Mouse (Mus musculus) WW6 (cell line): ENCODE data around the gene Chmp4b.

Experiments
- DNase-seq: peaks from one replicate; pipeline ENCODE4 v3.0.0-alpha.2; 2013; ENCODE audit warnings: low read depth, low spot score

Gene Chmp4b

DNA sequence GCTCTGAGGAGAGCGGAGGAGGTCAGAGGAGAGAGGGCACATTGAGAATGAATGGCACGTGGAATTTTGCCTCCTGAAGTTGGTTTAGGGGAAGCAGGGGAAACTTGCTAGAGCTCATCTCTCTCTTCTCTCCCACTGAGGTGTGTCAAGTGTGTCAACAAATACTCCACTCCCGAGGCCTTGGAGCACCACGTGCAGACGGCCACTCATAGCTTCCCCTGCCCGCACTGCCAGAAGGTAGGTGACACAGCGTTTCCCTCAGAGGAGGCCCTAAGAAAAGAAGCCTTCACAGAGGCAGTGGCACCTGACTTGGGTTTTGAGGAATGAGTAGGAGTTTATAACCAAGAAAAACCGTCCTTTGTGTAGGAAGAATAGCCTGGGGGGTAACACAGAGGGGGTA, 10.3 kb upstream of the Chmp4b start:
- DNase-seq = no peak

DNA sequence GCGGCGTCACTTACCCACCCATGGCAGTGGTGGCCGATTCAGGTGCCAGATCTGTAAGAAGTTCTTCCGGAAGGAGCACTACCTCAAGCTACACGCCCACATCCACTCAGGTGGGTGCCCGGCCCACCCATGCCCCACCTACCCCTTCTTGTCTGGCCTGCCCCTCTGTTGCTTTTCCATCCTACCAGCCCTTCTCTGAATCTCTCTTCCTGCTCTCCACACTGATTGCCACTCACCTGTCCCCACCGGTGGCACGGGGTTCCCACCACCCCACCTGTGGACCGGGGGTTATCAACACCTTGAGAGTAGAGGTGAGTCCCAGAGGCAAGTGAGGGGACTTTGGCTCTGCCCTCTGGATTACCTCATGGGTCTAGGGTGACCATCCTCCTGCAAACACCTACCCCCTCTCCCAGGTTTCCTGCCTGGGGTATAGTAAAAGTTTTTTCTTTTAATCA, 9.5 kb upstream of the Chmp4b start:
- no peak for DNase-seq

DNA sequence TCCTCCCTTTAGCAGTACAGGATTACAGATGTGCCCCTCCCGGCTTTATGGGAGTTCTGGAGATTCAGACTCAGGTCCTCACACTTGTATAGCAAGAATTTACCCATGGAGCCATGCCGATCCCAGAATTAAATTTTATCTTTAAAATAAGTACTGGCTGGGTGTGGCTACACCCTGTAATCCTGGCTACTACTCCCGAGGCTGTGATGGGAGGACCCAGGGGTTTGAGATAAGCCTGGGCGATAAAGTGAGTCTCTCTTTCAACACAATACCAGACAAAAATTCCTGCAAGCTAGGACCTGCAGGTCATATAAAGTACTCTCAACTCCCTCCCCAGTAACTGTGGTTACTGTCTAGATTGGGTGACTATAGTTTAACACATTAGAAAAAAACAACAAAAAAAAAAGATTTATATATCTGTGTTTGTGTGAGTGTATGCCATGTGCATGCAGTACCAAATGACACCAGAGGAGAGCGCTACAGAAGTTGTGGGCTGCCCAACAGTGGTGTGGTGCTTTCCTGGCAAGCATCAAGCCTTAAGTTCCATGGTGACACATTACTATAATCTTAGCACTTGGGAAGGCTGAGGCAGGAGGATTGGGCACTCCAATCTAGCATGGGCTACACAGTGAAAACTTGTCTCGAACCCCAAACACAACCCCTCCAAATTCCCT, 8.7 kb upstream of the Chmp4b start:
- DNase-seq = no peak

DNA sequence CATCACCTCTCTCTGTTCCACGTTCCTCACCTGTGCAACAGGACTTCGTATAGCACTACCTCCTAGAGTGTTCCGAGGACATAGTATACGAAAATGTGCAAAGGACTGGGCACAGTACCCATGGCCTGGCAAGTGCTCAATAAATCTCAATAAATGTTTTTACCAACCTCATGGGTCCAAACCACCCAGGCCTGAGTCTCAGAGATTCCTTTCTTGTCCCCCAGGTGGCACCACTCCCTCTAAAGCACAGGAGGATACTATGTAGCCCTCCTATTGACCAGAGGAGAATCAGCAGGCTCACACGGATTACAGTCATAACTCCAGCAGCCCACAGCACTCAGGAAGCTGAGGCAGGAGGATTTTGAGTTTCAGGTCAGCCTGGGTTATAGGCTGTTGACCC, 4.9 kb upstream of the Chmp4b start:
- no peak for DNase-seq

DNA sequence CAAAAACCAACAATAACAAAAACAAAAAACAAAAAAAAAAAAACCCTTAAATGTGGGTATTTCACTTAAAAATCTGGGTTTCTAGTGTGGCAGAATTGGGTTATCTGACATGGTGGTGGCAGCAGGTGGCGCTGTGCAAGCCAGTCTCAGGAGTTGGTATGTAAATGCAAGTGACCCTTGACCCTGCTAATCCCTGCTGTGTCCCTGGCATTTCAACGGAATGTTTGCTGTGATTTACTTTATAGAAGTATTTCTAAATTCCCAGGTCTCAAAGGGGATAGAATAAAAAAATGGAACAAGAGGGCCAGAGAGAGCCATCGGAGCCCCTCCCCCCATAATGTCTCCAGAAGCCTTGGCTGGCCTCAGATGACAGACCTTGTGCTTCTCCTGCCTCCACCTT, 3.4 kb upstream of the Chmp4b start:
- peak; percentile 26 for DNase-seq

DNA sequence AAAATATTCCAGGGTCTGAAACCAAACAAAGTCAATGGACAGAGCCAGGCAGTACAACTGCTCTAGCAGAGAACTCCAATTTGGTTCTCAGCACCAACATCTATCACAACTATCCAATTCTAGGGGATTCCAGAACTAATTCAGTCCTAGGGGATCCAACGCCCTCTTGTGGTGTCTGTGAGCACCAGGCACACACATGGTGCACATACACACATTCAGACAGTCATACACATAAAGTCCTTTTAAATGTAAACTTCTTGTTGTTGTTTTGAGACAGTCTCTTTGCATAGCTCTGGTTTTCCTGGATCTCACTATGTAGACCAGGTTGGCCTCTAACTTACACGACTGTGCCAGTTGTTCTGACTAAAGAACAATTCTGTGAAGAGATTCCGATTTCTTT, 1.1 kb upstream of the Chmp4b start:
- no peak for DNase-seq

DNA sequence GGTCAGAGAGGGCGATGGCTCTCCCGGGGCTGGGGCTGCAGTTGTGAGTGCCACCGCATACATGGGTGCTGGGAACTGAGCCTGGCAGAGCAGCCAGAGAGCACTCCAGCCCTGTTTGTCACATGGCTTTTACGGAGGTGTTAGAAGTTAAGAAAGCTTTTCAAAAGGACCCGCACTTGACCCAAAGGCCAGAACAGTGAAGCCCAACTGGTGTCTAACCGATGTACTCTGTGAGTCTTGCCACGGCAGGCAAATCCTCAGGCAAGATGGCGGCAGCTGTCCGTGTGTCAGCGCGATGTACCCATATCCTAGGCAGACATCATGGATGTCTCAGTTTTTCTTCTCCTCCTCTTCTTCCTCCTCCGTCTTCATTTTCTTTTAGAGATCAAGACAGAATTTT, 3.5 kb downstream of the Chmp4b start:
- DNase-seq = no peak

DNA sequence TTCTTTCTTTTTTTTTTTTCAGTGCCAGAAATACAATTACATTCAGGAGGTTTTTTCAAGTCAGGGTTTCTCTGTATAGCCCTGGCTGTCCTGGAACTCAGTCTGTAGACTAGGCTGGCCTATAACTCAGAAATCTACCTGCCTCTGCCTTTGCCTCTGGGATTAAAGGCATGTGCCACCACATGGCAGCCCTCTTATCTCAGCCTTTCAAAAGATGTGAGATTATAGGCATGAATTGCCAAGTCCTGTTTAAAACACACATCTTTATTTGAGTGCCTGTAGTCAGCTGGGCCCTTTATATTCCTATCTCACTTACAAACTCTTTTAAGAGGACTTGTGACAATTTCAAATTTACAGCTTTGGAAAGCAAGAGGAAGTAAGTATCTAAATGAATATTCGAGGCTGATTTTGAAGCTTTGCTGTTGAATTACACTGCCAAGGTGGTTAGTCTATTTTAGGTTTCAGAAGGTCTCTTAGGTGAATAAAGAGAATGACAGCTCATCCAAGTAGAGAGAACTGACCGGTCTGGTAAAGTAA, 4.4 kb downstream of the Chmp4b start:
- DNase-seq = no peak

DNA sequence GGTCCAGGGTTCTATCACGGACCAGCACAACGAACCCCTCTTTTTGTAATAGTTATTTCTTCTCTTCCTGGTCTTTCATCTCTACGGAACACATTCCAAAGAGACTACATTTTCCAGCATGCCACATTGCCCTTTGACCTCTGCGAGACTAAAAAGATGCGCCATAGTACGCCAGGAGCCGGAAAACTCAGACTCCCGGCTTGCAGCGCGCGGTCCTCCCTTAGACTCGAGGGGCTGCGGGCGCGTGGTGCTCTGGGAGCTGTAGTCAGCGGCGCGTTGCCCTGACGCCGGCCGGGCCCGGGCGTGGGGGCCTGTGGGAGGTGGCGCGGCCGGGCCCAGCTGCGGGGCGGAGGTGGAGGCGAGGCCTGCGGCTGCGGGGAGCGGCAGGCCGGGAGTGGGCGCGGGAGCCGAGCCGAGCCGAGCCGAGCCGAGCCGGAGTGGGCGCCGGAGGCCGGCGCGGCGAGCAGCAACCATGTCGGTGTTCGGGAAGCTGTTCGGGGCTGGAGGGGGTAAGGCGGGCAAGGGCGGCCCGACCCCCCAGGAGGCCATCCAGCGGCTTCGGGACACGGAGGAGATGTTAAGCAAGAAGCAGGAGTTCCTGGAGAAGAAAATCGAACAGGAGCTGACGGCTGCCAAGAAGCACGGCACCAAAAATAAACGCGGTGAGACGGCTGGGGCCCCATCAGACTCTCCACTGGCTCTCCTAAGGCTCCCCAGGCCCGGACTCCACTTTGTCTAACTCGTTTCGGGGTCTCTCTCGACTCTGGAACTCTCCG, 5.4 kb downstream of the Chmp4b start:
- DNase-seq = peak; percentile 86

DNA sequence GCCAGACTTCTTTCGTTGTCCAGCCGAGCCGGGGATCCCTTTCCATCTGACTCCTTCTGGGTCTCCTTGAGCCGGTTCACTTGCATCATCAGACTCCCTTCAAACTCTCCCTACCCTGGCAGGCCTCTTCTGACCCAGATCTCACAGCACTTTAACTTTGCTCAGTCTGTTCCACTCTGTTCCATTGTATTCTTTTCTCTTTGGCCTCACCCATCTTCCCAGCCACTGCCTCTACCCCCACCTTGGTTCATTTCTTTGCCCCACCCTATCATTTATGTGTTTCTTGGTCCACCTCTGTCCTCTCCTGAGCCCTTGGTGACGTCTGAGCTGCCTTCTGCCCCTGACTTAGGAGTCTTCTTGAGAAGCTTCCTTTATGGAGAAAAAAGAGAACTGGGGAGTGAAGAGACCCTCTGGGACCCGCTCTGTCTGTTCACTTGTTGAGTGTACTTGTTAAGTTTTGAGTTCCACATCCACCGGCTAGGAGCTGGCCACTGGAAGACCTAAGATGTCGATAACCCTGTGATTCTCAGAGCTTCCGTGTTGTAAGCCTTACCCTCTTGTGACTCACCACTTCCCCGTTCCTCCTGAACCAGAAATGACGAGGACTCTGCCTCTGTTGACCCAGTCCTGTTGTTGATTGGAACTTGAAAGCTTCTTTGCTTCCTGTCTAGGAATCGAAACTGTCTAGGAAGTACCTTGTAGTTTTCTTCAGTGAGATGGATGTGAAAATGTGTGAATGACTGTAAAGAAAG, 6.2 kb downstream of the Chmp4b start:
- DNase-seq = no peak

DNA sequence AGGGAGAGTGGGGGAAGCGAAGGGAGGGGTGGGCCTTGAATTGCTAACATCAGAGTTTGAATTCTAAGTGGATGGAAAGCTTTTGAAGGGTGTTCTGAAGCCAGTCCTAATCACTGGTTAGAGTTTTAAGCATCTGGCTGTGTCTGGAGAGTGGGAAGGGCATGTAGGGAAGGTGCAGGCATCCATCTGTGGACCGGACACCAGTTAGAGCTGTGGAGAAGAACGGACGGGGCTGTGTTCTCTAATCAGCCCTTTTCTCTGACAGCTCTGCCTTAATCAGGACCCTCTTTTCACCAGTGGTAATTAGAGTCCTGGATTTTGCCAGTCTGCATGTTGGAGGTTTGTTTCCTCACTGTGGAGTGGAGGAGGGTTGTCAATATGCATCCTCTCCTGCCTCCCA, 7.6 kb downstream of the Chmp4b start:
- no peak for DNase-seq

DNA sequence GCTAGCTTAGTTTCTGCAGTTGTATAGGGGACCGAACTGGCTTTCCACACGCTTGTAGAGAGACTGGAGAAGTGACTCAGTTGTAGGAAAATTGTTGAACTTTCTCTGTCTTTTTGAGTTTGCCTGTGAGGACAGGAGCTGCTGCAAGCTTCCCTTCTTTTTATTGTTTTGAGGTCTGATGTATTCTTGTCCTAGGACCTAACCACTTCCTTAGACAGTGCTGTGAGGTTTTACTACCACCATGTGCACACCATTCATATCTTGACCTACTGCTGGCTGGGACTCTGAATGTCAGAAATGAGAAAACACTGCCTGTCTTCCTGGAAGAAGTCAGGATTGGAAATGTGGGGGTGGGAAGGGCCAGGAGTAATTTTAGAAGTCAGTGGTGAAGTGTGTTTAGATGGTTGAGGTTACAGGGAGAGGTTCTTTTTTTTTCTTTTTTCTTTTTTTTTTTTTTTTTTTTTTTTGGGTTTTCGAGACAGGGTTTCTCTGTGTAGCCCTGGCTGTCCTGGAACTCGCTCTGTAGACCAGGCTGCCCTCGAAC, 8.1 kb downstream of the Chmp4b start:
- DNase-seq = no peak

DNA sequence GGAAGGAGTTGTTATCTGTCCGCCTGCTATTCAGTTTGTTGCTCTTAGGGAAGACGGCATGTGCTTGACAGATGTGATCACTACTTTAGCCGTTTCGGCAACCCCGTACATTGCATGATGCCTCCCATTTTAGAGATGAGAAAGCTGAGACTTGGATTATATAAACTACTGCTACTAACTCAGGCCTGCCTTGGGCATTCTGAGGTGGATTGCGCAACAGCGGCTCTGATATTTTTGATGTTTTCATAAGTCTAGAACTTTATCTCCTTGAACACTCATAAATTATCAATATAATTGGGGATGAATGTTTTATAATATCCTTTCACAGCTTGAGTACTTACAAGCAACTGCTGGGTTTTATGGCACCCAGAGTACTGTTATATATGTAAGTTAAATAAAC, 17.2 kb downstream of the Chmp4b start:
- no peak for DNase-seq

DNA sequence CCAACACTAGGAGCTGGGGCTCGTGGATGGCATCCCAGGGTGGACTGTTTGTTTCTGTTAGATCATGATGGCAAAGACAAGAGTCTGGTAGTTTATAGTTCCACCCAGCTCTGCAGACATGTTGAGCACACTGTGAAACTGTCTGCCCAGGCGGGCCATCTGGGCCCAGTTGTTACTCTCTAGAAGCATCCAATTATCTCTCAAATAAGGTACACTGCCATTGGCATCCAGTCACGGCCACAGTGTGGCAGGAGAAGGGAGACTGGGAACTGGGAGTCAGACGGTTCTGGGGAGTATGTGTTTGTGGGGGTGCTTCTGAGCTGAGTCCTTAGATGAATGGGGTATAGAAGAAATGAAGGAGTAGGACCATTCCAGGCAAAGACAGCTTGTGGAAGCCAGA, 18.6 kb downstream of the Chmp4b start:
- no peak for DNase-seq

DNA sequence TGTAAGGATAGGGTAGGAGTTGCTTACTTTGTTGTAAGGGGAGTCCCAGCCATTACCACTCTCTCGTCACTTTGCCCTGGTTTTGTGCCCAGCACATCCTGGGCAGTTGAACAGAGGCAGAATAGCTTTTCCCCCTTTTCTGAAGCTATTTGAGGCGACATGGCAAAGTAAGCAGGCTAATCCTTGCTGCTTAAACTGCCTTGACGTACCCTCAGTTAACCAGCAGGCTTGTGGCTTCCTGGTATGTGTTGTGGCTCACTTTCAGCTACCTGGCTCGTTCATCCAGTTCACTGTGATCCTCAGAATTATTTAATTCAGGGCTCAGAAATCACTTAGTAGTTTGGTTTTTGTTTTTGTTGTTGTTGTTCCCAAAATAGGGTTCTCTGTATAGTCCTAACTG, 19.2 kb downstream of the Chmp4b start:
- DNase-seq = no peak

DNA sequence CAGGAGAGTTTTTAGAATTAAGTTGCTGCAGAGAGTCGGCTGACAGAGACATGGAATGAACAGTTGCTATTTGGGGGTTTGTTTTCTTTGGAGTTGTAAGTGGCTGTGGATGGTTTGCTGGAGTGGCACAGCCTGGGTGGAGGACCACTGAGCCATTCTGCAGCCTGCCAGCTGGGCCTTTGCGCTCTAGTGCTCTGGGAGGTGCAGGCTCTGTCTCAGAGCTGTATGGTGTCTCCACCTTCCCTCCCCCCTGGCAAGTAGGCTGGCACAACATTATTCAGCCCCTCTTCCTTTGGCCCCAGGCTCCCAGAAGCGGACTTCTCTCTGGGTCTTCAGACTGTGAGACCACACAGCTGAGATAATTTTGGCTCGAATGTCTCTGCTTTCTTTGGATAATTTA, 22.5 kb downstream of the Chmp4b start:
- no peak for DNase-seq

DNA sequence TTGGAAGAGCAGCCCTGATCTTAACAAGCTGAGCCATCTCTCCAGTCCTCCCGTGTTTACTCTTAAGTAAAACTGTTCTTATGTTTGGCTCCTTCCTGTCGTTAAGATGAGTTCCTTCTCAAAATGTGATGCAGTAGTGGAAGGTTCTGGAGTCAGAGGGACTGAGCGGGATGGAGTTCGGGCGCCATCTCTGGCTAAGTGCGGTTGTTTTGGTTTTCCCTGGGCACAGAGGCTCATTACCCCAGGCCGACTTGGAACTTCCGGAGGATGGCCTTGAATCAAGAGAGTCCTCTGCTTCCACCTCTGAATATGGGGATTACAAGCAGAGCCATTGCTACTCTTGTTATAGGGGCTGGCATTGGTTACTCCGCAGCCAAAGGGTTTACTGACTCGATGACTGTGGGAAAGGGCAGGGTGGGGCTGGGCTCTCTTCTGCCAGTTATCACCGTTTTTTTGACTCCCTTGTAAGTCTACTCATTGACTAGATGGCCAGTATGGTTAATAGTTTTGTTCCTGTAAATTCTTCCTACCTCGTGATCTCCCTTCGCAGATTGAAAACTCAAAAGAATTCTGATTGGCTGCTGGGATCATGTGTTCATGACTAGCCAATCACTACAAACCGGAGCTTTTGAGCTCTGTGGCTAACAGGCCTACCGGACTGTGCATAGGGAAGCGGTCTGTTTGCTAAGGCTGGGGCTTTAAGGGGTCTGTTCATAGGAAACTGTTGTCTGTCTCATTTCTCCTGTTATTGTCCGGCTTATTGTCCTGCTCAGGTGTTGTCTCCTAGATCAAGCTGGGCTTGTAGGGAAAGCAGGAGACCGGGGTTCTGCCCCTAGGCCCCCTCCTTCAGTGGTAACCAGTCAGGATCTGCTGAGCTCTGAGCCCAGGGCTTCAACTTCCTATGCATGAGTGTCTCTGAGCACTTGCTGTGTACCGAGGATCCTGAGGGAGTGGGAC, 25.4 kb downstream of the Chmp4b start:
- DNase-seq = peak; percentile 62

DNA sequence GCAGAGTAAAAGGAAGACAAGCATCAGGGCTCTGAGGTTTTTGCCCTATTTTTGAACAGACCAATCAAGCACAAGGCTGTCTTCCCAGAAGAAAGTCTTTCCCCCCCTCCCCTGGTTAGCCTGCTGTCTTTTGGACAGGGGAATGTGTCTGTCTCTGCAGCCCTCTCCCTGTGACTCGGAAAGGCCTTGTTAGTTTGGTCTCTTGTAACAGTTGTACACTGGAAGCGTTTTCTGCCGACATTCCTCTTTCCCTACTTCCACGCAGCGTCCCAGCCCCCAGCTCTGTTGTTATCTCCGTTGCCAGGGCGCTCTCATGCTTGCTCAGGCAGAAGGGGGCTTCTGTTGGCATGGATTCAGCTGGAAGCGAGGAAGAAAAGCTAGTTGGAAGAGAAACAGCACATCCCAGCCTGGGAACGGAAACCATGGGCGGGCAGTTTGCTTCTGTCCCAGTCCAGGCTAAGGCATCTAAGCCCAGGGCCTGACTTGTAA, 26.2 kb downstream of the Chmp4b start:
- DNase-seq = no peak

DNA sequence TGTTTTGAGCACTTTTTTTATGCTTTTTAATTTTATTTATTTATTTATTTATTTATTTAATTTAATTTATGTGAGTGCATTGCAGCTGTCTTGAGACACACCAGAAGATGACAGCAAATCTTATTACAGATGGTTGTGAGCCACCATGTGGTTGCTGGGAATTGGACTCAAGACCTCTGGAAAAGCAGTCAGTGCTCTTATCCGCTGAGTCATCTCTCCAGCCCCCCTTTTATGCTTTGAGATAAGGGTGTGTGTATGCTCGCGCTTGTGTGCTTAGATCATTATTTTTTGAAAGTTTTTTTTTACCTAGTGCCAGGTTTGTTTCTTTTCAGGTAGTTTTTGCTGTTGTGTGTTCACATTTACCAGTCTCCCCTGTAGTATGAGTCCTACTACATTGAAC, 27.5 kb downstream of the Chmp4b start:
- DNase-seq = no peak

DNA sequence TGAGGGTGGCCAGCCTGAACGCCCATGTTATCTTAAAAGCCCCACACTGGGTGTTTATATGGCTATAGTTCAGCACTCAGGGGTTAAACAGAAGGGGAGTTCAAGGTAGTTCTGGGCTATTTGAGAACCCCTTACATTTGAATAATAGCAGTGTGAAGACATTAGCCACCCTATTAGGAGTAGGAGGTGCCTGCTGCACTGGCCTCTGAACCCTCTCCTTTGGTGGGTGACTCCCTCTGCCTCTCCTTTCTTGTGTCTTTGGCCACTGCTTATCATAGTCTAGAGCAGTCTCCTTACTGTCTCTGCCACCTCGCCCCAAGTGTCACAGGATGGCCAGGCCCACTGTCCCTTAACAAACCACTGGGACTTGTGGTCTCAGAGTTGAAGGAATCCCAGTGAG, 28.8 kb downstream of the Chmp4b start:
- DNase-seq = no peak

DNA sequence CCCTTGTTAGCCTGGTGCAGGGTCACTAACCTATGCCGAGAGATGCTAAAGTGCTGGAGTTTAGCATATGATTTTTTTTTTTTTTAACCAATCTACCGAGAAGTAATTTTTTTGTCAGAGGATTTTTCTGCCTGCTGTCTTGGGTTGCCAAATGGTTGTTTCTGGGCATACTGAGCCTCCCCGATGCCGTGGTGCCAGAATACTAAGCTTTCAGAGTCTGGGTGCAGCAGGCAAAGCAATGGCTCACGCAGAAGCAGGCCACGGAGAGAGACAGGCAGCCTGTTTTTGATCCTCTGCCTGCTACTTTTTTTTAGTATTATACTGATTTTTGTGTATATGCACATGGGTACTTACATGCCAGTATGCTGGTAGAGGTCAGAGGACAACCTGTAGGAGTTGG, 29.4 kb downstream of the Chmp4b start:
- DNase-seq = no peak
